Mouse (Mus musculus) intestine, postnatal 0 days (tissue): ENCODE results near the gene Tfip11. TPM values are rescaled to one million over a fixed set of nuclear protein-coding genes. Genes with fewer than 3 reads are reported as not detected.
A peak's percentile ranks its signal among the peaks of the same experiment; 100 is the strongest.

Experiments
- ATAC-seq: fragments of 200-750 bp; cut with Nextera tagmentation; 2 replicates; pipeline ENCODE4 v1.8.0; 2017; ENCODE audit warnings: mild to moderate bottlenecking, moderate TSS enrichment, moderate library complexity
- H3K27ac ChIP-seq: fragments of 300-500 bp; sonication (generic); 2 replicates; pipeline ENCODE4 v1.5.1; 2014; ENCODE audit warnings: mild to moderate bottlenecking, low read depth, low read length, moderate library complexity
- H3K27me3 ChIP-seq: fragments of 300-500 bp; sonication (generic); replicated peaks from 2 replicates; pipeline ENCODE4 v1.6.1; 2014; ENCODE audit warnings: low read length, mixed read lengths; ENCODE audit not compliant: control insufficient read depth, insufficient read depth
- H3K36me3 ChIP-seq: fragments of 300-500 bp; sonication (generic); 2 replicates; pipeline ENCODE4 v1.6.1; 2014; ENCODE audit warnings: mild to moderate bottlenecking, moderate library complexity; ENCODE audit not compliant: control insufficient read depth, insufficient read depth
- H3K4me1 ChIP-seq: fragments of 300-500 bp; sonication (generic); replicated peaks from 2 replicates; pipeline ENCODE4 v1.6.1; 2014; ENCODE audit warnings: antibody characterized with exemption, low read length, mixed read lengths; ENCODE audit not compliant: control insufficient read depth, insufficient read depth
- H3K4me2 ChIP-seq: fragments of 300-500 bp; sonication (generic); replicated peaks from 2 replicates; pipeline ENCODE4 v1.6.1; 2014; ENCODE audit warnings: low read depth, mild to moderate bottlenecking, moderate library complexity
- H3K4me3 ChIP-seq: fragments of 300-500 bp; sonication (generic); 2 replicates; pipeline ENCODE4 v1.5.1; 2014; ENCODE audit warnings: low read depth, low read length
- H3K9ac ChIP-seq: fragments of 300-500 bp; sonication (generic); 2 replicates; pipeline ENCODE4 v1.6.1; 2014; ENCODE audit warnings: mild to moderate bottlenecking, low read depth, low read length
- H3K9me3 ChIP-seq: fragments of 300-500 bp; sonication (generic); 2 replicates; pipeline ENCODE4 v1.6.1; 2016; ENCODE audit warnings: mixed run types; ENCODE audit not compliant: control insufficient read depth
- CTCF ChIP-seq: sonication (generic); IDR thresholded peaks from 2 replicates; pipeline ENCODE4 v1.5.1; 2016; ENCODE audit warnings: low read depth, mild to moderate bottlenecking, control low read depth, antibody characterized with exemption, moderate library complexity
- WGBS: fragments of 180-500 bp; shearing (Covaris S2); extraction: QIAGEN DNeasy Blood & Tissue Kit; methylation state at CpG from one replicate; pipeline ENCODE4 v1.1.7; 2014; 5-methylcytosine and 5-hydroxymethylcytosine counted together
- polyA plus RNA-seq: library from polyadenylated mRNA; unstranded; fragments of >200 nt; fragmentation: Nextera tagmentation; extraction: Ambion mirVana; gene quantifications from 2 replicates; pipeline ENCODE4 v1.2.1, GENCODE M21; 2015

The Tfip11 gene
- polyA plus RNA-seq, 1 experiment from 2014 or later = 13.6 TPM

DNA sequence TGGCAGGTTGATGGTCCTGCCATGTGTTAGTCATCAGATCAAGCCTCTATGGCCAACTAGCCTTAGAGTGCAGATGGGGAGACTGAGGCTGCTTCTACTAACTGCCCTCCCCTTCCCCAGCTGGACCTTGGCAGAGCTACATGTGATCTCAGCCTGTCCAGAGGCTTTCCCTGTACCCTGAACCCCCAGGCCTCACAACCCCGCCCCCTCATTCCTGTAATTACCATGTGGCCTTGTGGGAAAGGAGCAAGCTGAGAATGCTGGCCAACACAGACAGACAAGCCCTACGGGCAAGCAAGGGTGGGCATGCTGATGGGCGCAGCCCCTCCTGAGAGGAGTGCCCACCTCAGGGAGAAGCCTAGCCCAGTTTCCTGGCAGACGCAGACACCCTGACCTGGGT is 31.5 kb upstream of the Tfip11 start:
- ATAC-seq = no peak
- WGBS = 49% methylated on average over 4 of the region's 4 CpGs
- H3K4me3 ChIP-seq = no peak overlapping the region
- H3K27ac ChIP-seq = no peak overlapping the region
- no peaks in the 10 kb centered on the region for H3K36me3 ChIP-seq
- no peak overlapping the region for H3K9ac ChIP-seq
- no peak overlapping the region for H3K4me2 ChIP-seq
- no peak for TF ChIP-seq CTCF
- H3K9me3 ChIP-seq = no peaks in the 10 kb centered on the region
- no peaks in the 10 kb centered on the region for H3K27me3 ChIP-seq
- H3K4me1 ChIP-seq = peaks cover 6% of the 10 kb centered on the region

- Histone ChIP-seq H3K27ac (no peak overlapping the region), H3K4me1 (peaks cover 6% of the 10 kb centered on the region), H3K27me3 (no peaks in the 10 kb centered on the region), H3K36me3 (no peaks in the 10 kb centered on the region), H3K9me3 (no peaks in the 10 kb centered on the region), H3K9ac (no peak overlapping the region), H3K4me2 (no peak overlapping the region), H3K4me3 (no peak overlapping the region)
- no peak for TF ChIP-seq CTCF
- no peak for ATAC-seq
- 55% methylated on average over 8 of the region's 8 CpGs for WGBS
Observed at GRCm38 (mm10) chr5:112295162-112295561, 31.0 kb upstream of the Tfip11 start.

DNA sequence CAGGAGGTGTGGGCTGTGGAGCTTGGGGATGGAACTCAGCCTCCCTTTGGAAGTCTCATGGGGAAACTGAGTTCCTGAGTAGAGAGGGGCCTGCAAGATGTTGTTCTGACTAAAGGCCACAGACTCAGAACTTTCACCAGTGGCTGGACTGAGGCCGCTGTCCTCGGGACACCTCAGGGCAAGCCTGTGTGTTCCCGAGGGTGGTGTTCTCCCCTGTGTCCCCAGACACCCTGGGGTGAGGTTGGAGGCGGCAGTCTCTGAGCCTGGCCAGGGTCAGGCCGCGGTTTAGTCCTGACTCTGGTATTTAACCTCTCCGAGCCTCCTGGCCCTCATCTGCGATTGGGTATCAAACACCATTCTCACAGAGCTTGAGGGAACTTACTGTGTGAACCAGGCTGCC is 30.6 kb upstream of the Tfip11 start:
- no peak overlapping the region for H3K4me3 ChIP-seq
- H3K36me3 ChIP-seq = no peaks in the 10 kb centered on the region
- H3K9ac ChIP-seq = no peak overlapping the region
- 66% methylated on average over 8 of the region's 8 CpGs for WGBS
- ATAC-seq = no peak
- no peak overlapping the region for H3K4me2 ChIP-seq
- no peaks in the 10 kb centered on the region for H3K27me3 ChIP-seq
- no peaks in the 10 kb centered on the region for H3K9me3 ChIP-seq
- H3K27ac ChIP-seq = no peak overlapping the region
- peaks cover 6% of the 10 kb centered on the region for H3K4me1 ChIP-seq
- TF ChIP-seq CTCF = no peak

DNA sequence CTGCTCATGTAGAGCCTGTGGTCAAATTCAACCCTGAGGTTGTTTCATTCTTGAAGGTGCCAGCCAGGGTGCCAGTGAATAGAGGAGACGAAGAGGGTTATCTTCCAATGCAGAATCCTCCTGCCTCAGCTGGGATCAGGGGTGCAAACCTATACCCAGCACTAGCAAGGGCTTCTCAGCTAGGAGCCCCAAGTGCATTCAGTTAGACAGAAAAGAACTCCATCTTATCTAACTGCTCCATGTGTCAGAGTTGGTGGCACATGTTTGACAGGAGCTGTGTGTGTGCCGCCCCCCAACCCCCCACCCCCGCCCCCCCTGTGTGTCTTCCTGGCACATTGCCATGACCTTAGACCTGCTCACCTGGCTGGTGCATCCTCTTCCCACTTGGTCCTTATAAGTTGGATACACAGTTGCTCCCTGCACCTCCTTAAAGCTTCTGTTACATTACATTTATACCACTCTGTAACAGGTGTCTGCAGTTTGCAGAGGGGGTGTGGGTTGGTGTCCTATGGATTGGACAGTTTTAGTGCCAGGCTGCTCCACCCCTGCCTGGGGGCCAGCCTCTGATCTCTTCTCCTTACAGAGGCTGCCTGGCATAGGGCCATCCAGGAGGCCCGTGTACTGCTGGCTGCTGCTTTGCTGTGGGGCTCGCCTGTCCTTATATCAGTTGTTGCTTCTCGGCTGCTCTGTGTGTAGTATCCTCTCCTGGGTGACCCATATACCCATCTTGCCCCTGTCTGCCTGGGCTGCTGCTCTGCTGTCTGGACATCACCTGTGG is 29.6 kb upstream of the Tfip11 start:
- ATAC-seq = peak; percentile 41
- TF ChIP-seq CTCF = no peak
- 42% methylated on average over 6 of the region's 6 CpGs for WGBS
- no peaks in the 10 kb centered on the region for H3K36me3 ChIP-seq
- no peak overlapping the region for H3K27ac ChIP-seq
- H3K4me3 ChIP-seq = no peak overlapping the region
- H3K9ac ChIP-seq = no peak overlapping the region
- no peaks in the 10 kb centered on the region for H3K9me3 ChIP-seq
- peaks cover 6% of the 10 kb centered on the region for H3K4me1 ChIP-seq
- H3K4me2 ChIP-seq = no peak overlapping the region
- no peaks in the 10 kb centered on the region for H3K27me3 ChIP-seq

GRCm38 (mm10) chr5:112297257-112297656 is 28.9 kb upstream of the Tfip11 start:
- WGBS = 81% methylated on average over 2 of the region's 2 CpGs
- peaks cover 6% of the 10 kb centered on the region for H3K4me1 ChIP-seq
- no peak overlapping the region for H3K27ac ChIP-seq
- H3K9me3 ChIP-seq = no peaks in the 10 kb centered on the region
- H3K4me2 ChIP-seq = no peak overlapping the region
- ATAC-seq = no peak
- no peak overlapping the region for H3K9ac ChIP-seq
- no peaks in the 10 kb centered on the region for H3K36me3 ChIP-seq
- H3K27me3 ChIP-seq = no peaks in the 10 kb centered on the region
- H3K4me3 ChIP-seq = no peak overlapping the region
- no peak for TF ChIP-seq CTCF

GRCm38 (mm10) chr5:112298226-112298988 is 27.8 kb upstream of the Tfip11 start:
- no peaks in the 10 kb centered on the region for H3K27me3 ChIP-seq
- no peak overlapping the region for H3K4me3 ChIP-seq
- no peaks in the 10 kb centered on the region for H3K36me3 ChIP-seq
- ATAC-seq = peak; percentile 52
- H3K4me2 ChIP-seq = no peak overlapping the region
- H3K4me1 ChIP-seq = peaks cover 6% of the 10 kb centered on the region
- H3K9me3 ChIP-seq = no peaks in the 10 kb centered on the region
- TF ChIP-seq CTCF = no peak
- H3K9ac ChIP-seq = no peak overlapping the region
- 81% methylated on average over 12 of the region's 12 CpGs for WGBS
- peak overlapping the region; percentile 11; the same call in 1 of the 2 replicates for H3K27ac ChIP-seq
